Mouse (Mus musculus) G1E (cell line): ENCODE measurements around the gene Traf3.

Experiments
- CTCF ChIP-seq: IDR thresholded peaks from 2 replicates; pipeline ENCODE4 v1.5.1; 2012; ENCODE audit warnings: low read depth, low read length, inconsistent platforms, mixed read lengths
- GATA1 ChIP-seq: IDR thresholded peaks from 2 replicates; pipeline ENCODE4 v1.6.1; 2012; ENCODE audit warnings: borderline replicate concordance, low read length, inconsistent platforms, mixed read lengths

DNA sequence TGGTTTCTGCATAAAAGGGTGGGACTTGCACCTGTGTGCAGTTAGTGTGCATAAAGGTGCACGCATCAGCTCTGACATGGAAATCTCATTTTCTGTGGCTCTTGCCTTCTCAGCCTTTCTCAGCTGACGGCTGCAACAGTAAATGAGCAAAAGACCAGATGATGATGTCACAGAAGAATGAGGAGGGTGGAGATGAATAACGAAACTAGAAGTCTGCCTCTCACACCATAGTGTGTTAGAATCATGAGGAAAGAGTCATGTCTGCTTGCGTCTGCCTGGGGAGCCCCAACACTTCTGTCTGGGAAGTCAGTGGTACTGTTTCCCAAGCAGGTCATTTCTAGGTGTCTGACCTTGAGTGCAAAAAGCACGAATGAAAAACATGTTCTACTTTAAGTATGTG, 15.7 kb downstream of the Traf3 start:
- TF ChIP-seq CTCF, result no peak
- TF ChIP-seq GATA1, result no peak
